Mouse (Mus musculus): ENCODE data around the gene Muc4. TPM values are rescaled to one million over a fixed set of nuclear protein-coding genes. Genes with fewer than 3 reads are reported as not detected.

Muc4 gene
- polyA plus RNA-seq, 1 experiment from 2014 or later, result not detected

DNA sequence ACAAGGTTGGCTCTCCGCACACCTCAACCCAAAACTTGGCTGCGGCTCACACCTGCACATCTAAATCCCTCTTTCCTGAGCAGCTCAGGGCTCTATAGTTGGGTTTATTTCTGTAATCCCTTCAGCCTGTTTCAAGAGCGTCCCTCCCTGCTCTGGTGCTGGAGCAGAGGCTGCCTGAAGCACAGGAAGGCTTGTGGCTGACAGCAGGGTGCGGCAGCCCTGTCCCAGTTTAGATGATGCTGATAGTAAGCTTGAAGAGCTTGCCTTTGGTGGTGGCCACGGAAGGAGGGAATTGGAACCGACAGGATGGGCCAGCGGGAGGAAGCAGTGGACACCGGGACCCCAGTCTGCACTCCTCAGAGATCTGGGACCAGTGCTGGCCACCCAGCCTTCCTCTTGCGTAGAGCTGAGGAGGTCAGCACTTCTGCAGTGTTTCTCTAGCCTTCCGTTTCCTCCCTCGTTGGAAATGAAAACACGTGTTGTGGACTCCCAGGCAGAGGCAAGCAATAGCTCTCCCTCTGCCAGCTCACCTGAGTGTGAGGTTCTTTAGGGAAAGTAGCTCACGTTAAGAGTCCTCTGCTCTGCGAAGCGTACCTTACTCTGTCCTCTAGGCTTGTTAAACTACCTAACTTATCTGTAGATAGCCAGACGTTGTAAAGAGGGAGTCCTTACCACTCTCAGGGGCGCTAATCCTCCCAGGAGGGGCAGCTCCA lies 28.4 kb upstream of the Muc4 start:
- in situ Hi-C loops (cut with MboI; ENCODE audit: low pct_unique_long_range_greater_than_20kb), result no loop called here
- DNase-seq (ENCODE audit: low read depth, low spot score), result no peak
- H3K27me3 ChIP-seq, result no peaks in the 10 kb centered on the region
- POLR2A ChIA-PET, result no interaction called here
- ATAC-seq, result no peak
- CTCF ChIA-PET, result no interaction called here
- no peak for TF ChIP-seq CTCF (IDR thresholded peaks at IDR 0.05)

DNA sequence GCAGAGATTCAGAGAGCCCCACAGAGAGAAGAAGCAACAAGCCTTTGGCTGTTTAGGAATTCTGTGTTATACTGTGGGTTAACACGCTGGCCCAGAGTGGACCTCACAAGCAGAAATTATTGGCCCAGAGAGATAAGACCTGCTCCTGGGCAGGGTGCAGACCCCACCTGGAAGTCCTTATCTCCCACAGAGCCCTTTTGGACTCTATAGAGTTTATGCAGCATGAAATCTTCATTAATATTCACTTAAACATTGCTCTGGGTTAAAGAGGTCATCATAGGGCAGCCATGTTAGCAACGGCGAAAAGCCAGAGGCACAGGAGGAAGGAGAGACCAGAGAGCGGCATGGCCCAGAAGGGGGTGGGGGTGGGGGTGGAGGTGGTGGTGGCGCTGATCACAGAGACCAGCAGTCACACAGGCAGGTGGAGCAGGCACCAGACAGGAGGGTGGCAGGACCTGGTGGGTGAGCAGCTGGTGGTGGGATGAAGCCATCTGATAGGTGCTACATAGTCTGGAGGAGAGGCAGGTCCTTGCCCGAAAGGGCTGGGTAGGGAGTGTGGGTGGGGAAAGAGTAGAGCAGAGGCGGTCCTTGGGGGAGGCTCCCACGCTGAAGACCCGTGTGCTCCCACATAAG lies 27.7 kb upstream of the Muc4 start:
- no peak for ATAC-seq
- ChIA-PET POLR2A (no interaction called here), CTCF (no interaction called here)
- H3K27me3 ChIP-seq, result no peaks in the 10 kb centered on the region
- DNase-seq (ENCODE audit: low read depth, low spot score), result no peak
- no peak for TF ChIP-seq CTCF (IDR thresholded peaks at IDR 0.05)
- in situ Hi-C loops (cut with MboI; ENCODE audit: low pct_unique_long_range_greater_than_20kb), result no loop called here

DNA sequence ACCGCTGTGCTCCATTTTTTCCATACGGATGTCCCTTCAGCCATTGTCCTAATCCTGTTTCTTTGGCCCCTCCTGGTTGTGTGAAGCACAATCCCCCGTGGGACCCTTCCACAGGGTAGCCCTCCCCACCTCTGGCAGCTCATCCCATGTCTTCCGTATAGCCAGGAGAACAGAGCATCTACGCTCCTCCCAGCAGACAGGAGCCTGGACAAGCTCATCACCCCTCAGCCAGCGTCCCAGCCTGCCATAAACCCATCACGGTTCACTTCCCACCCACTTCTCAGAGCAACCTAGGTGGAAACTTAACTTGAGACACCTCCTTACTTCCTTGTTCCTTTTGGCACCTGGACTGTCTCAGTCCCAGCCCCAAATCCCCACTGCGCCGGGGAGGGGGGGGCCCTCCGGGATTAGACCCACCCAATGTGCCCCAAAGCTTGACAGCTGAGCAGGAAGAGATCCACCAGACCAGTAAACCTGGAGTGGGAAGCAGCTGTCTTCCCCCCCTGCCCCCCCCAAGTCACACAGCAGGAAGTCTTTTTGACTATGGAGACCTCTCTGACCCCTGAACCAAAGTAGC lies 27.1 kb upstream of the Muc4 start:
- DNase-seq (ENCODE audit: low read depth, low spot score) (no peak), ATAC-seq (no peak)
- CTCF ChIA-PET, result no interaction called here
- in situ Hi-C loops (cut with MboI; ENCODE audit: low pct_unique_long_range_greater_than_20kb), result no loop called here
- no peak for TF ChIP-seq CTCF (IDR thresholded peaks at IDR 0.05)
- no peaks in the 10 kb centered on the region for H3K27me3 ChIP-seq
- POLR2A ChIA-PET, result no interaction called here

DNA sequence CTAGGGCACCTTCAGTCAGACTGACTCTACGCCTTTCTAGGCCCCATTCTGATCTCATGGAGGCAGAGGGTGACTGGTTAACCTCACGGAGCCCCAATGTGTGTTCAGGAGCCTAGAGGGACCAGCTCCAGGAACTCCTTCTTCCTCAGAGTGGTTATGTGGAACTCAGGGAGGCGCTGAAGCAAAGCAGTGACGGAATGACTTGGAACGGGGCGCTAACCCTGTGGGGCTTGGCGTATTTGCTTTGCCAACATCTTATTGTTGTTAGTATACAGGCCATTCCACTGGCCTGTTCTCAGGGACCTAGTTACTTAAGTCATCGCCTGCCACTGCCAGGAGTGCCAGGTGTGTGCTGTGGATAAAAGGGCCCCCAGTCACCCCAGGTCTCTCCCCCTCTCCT lies 26.6 kb upstream of the Muc4 start:
- DNase-seq (ENCODE audit: low read depth, low spot score) (no peak), ATAC-seq (no peak)
- TF ChIP-seq CTCF (IDR thresholded peaks at IDR 0.05), result no peak
- in situ Hi-C loops (cut with MboI; ENCODE audit: low pct_unique_long_range_greater_than_20kb), result no loop called here
- ChIA-PET CTCF (no interaction called here), POLR2A (no interaction called here)
- H3K27me3 ChIP-seq, result no peaks in the 10 kb centered on the region

DNA sequence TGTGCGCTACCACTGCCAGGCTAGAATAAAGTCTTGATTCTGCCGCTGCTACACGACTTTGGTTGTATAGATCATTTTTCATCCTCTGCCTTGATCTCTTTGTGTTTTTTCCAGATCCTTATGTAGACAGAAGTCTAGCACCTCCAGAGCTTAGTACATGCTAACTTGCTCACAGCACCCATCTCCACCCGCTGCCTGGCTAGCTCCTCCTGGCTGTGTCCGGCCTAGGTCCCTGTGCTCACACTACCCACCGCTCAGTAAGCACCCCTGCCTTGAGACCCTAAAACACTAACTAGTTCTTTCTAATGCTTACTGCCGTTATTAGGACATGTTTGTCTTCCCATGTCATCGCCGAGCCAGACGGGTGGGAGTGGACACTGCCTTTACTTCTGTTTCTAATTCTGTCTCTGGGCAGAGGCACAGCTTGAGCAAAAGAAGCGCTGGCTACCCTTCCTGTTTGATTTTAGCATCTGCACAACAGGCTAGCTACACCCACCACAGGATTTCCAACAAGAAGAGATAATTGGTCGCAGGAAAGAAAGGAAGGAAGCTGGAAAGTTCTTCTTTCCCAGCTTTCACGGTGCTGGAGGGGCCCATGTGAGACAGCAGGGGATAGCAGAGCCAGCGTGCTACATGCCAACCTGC lies 25.1 kb upstream of the Muc4 start:
- no peak for DNase-seq (ENCODE audit: low read depth, low spot score)
- no peak for TF ChIP-seq CTCF (IDR thresholded peaks at IDR 0.05)
- ATAC-seq, result no peak
- H3K27me3 ChIP-seq, result no peaks in the 10 kb centered on the region
- ChIA-PET POLR2A (no interaction called here), CTCF (interaction anchor here (1.0 kb wide), 1 partner anchor 13 kb away, joined by 4 read pairs; no protein-coding TSS in a partner anchor)
- in situ Hi-C loops (cut with MboI; ENCODE audit: low pct_unique_long_range_greater_than_20kb), result no loop called here

DNA sequence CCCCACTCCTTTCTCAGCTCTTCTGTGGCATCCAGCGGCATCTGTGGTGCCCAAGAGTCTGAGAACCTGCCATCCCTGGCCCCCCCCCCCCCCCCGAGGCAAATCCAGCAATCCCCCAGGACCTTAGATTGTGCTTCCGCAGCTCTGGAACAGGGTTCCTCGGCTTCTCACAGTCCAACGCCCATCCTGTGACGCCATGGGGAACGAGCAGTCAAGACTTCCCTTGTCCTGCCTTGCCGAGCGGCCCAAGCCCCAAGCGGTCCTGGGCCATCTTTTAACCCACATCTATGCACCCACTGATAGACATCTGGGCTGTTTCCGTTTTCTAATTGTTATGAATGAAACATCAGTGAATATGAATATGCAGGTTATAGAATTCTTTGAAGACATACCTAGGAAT lies 23.5 kb upstream of the Muc4 start:
- no peaks in the 10 kb centered on the region for H3K27me3 ChIP-seq
- ChIA-PET POLR2A (interaction anchor here (1.0 kb wide), 1 partner anchor 8 kb away, joined by 3 read pairs; no protein-coding TSS in a partner anchor), CTCF (no interaction called here)
- in situ Hi-C loops (cut with MboI; ENCODE audit: low pct_unique_long_range_greater_than_20kb), result no loop called here
- ATAC-seq (no peak), DNase-seq (ENCODE audit: low read depth, low spot score) (no peak)
- no peak for TF ChIP-seq CTCF (IDR thresholded peaks at IDR 0.05)

DNA sequence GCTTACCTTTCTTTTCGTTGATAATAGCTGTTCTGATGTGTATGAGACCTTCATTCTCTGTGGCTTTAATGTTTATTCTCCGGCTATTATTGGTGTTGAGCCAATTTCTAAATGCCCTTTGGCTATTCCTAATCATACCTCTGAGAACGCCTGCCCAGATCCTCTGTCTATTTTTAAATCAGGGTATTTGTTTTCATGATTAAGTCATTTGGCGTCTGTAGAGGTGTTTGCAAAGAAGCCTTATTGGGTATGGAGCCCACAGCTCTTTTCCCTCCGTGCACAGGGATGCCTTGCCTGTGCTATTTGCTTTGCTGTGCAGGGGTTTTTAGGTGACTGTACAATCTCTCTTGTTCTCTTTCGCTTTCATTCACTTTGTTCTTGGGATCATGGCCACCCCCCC lies 22.1 kb upstream of the Muc4 start:
- no peaks in the 10 kb centered on the region for H3K27me3 ChIP-seq
- in situ Hi-C loops (cut with MboI; ENCODE audit: low pct_unique_long_range_greater_than_20kb), result no loop called here
- no peak for TF ChIP-seq CTCF (IDR thresholded peaks at IDR 0.05)
- DNase-seq (ENCODE audit: low read depth, low spot score) (no peak), ATAC-seq (no peak)
- CTCF ChIA-PET, result interaction anchor here (0.9 to 1.8 kb wide), 3 partner anchors 10 to 90 kb away, joined by 3 to 4 read pairs (median 3); no protein-coding TSS in a partner anchor
- POLR2A ChIA-PET, result interaction anchor here (0.5 kb wide), 1 partner anchor 69 kb away, joined by 3 read pairs; no protein-coding TSS in a partner anchor

DNA sequence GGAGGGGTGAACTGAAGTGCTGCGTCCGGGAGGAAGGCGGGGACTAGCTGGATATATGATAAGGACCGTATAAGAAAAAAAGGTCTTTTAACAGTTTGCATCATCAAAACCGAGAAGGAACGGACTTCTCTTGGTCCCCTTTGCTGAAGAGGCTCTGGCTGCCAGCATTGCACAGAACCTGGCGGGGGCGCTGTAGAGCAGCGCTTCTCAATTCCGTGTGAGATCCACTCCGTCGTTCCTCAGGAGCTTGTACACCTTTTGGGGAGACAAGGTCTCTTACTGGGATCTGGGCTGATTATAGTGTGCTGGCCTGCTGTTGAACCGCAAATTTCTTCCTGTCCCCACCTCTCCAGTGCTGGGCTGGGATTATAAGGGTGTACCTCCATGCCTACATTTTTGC lies 20.3 kb upstream of the Muc4 start:
- H3K27me3 ChIP-seq, result no peaks in the 10 kb centered on the region
- ATAC-seq (no peak), DNase-seq (ENCODE audit: low read depth, low spot score) (no peak)
- in situ Hi-C loops (cut with MboI; ENCODE audit: low pct_unique_long_range_greater_than_20kb), result no loop called here
- CTCF ChIA-PET, result no interaction called here
- no peak for TF ChIP-seq CTCF (IDR thresholded peaks at IDR 0.05)
- POLR2A ChIA-PET, result no interaction called here

DNA sequence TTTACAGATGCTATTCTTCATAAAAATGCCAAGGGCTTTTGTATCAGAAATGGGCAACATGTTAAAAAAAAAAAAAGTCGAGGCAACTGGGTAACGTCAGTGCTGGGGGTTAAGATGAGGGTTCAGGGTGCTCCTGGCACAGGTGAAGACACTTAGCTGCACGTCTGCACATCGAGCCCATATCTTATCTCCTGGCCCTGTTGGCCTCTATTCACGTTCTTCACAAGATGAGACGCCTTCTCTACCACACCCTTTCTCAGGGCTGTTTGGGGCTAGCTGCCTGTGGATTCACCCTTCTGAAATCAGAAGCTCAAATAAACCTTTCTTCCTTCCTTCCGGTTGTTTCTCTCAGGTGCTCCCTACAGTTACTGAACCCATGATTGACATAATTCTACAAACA lies 12.5 kb upstream of the Muc4 start:
- no peak for ATAC-seq
- DNase-seq (ENCODE audit: low read depth, low spot score), result no peak
- no peak for TF ChIP-seq CTCF (IDR thresholded peaks at IDR 0.05)
- H3K27me3 ChIP-seq, result no peaks in the 10 kb centered on the region
- ChIA-PET CTCF (interaction anchor here (1.1 kb wide), 1 partner anchor 9 kb away, joined by 4 read pairs; no protein-coding TSS in a partner anchor), POLR2A (interaction anchor here (0.5 kb wide), 1 partner anchor 83 kb away, joined by 3 read pairs; no protein-coding TSS in a partner anchor)
- in situ Hi-C loops (cut with MboI; ENCODE audit: low pct_unique_long_range_greater_than_20kb), result no loop called here

DNA sequence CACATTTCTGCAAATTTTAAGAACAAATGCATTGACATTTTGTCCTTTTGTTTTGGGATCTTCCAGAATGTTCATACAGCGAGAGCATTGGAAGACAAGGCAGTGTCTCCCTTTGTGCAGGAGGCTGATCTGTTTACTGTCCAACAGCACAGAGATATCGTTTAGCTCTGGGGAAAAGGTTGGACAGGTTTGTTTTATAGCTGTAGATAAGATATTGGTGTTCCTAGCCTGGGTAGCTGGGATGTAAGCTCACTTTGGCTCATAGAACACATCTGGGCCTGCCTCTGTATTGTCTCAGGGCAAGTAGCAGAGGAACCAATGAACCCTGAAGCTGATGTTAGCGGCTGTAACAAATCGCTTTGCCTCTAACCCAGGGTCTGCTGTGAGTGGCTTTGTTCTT lies 11.9 kb upstream of the Muc4 start:
- no peak for TF ChIP-seq CTCF (IDR thresholded peaks at IDR 0.05)
- no peak for ATAC-seq
- in situ Hi-C loops (cut with MboI; ENCODE audit: low pct_unique_long_range_greater_than_20kb), result no loop called here
- no peaks in the 10 kb centered on the region for H3K27me3 ChIP-seq
- ChIA-PET CTCF (interaction anchor here (1.1 kb wide), 1 partner anchor 10 kb away, joined by 4 read pairs; no protein-coding TSS in a partner anchor), POLR2A (interaction anchor here (0.5 kb wide), 1 partner anchor 84 kb away, joined by 3 read pairs; no protein-coding TSS in a partner anchor)
- DNase-seq (ENCODE audit: low read depth, low spot score), result no peak

DNA sequence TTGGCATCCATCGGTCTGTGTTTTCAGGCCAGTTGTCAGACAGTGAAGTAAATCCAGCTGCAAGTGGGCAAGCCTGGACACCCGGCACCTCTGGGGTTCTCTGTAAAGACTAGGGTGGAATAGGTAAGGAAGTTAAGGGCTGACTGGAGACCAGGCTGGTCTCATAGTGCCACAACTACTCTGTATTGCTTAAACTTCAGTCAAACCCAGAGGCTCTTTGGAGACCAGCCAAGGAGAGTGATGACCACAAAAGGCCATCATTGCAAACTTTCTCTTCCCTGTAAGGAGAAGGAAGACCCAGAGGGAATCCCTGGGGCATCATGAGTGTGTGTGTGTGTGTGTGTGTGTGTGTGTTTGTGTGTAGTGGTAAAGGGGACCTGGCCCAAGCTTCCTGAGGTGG lies 11.4 kb upstream of the Muc4 start:
- POLR2A ChIA-PET, result interaction anchor here (0.6 kb wide), 1 partner anchor 44 kb away, joined by 3 read pairs; no protein-coding TSS in a partner anchor
- no peaks in the 10 kb centered on the region for H3K27me3 ChIP-seq
- in situ Hi-C loops (cut with MboI; ENCODE audit: low pct_unique_long_range_greater_than_20kb), result no loop called here
- CTCF ChIA-PET, result no interaction called here
- no peak for TF ChIP-seq CTCF (IDR thresholded peaks at IDR 0.05)
- DNase-seq (ENCODE audit: low read depth, low spot score) (no peak), ATAC-seq (no peak)
